Mouse (Mus musculus) brain, embryonic 14.5 days (tissue): ENCODE data around the gene Rgl1.

ENCODE experiments used
- CTCF ChIP-seq: fragments of 200-500 bp; IDR thresholded peaks from 2 replicates; pipeline ENCODE4 v1.5.1; 2012; ENCODE audit warnings: inconsistent platforms, mild to moderate bottlenecking, moderate library complexity, borderline replicate concordance; ENCODE audit not compliant: insufficient read depth, insufficient read length; ENCODE audit errors: extremely low read depth
- POLR2A ChIP-seq: fragments of 200-500 bp; IDR thresholded peaks from 2 replicates; pipeline ENCODE4 v1.6.1; 2012; ENCODE audit warnings: mild to moderate bottlenecking, inconsistent platforms, borderline replicate concordance; ENCODE audit not compliant: poor library complexity, insufficient read depth, insufficient read length, severe bottlenecking; ENCODE audit errors: extremely low read depth

DNA sequence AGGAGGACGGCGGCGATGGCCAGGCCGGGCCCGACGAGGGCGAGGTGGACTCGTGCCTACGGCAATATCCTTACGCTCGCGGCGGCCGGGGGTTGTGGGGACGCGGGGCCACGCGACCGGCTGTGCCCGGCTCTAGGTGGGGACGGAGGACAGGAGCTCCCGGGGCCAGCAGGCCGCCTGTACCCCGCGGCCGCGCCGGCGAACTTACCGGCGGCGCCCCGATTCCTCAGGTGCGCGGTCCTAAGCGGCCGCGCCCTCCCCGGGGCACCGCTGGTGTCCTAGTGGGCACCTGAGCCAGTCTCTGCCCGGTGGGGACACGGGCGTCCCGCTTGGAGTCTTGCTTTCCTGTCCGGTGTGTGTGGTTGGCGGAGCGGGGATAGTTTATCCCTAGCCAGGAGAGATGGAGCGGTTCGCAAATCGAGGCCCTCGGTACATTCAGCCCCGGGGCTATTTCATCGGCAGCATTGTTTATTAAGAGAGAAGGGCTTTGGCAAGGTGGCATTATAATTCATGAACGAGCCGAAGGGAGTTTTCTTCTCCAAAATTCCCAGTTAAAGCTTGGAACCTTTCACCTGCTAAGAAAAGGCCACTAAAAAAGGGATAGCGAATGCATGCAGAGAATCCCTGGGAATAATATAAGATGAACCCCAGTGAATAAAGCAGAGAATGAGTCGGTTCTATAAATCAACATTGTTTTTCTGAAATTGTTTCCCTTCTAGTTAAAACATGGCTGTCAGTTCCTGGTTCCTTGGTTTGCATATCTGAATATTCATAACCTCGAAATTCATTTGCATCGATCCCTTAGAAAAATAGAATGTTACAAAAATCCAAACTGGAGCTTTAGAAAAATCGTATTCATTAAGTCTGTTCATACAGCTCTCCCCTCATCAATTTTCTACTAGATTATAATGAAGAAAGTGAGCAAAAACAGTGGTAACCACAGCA lies 925 bp upstream of the Rgl1 start:
- TF ChIP-seq POLR2A (no peak), CTCF (no peak)
